Mouse (Mus musculus): ENCODE measurements around the gene Exoc7. TPM values are rescaled to one million over a fixed set of nuclear protein-coding genes. Genes with fewer than 3 reads are reported as not detected.

The Exoc7 gene
- total and polyA plus RNA-seq, 2 experiments from 2014 or later: 37.6 to 48.7 TPM

GRCm38 (mm10) chr11:116245616-116246015, 61.4 kb downstream of the Exoc7 start:
- TF ChIP-seq EP300 (IDR thresholded peaks at IDR 0.05; ENCODE audit: low read depth) (no peak), CTCF (IDR thresholded peaks at IDR 0.05; ENCODE audit: low read depth) (no peak)
- Histone ChIP-seq H3K4me1 (ENCODE audit: control insufficient read depth, insufficient read depth) (no peaks in the 10 kb centered on the region), H3K9me3 (replicated peaks; ENCODE audit: control insufficient read depth, low read length) (no peaks in the 10 kb centered on the region), H3K27me3 (ENCODE audit: control insufficient read depth, insufficient read depth, low read length) (no peaks in the 10 kb centered on the region), H3K4me2 (ENCODE audit: low read depth, low read length) (no peak overlapping the region), H3K9ac (replicated peaks; ENCODE audit: low read depth, low read length) (no peak overlapping the region), H3K36me3 (replicated peaks; ENCODE audit: control insufficient read depth, insufficient read depth, low read length) (peaks cover 73% of the 10 kb centered on the region), H3K27ac (ENCODE audit: low read depth) (no peak overlapping the region), H3K4me3 (ENCODE audit: low read depth, low read length) (no peak overlapping the region)
- 82% methylated on average over 6 of the region's 6 CpGs for WGBS
- DNase-seq (ENCODE audit: low spot score) (no peak), ATAC-seq (ENCODE audit: insufficient read depth, low read depth) (no peak)

- Histone ChIP-seq H3K4me2 (ENCODE audit: low read depth, low read length) (no peak overlapping the region), H3K4me3 (ENCODE audit: low read depth, low read length) (no peak overlapping the region), H3K36me3 (replicated peaks; ENCODE audit: control insufficient read depth, insufficient read depth, low read length) (peaks cover 62% of the 10 kb centered on the region), H3K27ac (ENCODE audit: low read depth) (no peak overlapping the region), H3K4me1 (ENCODE audit: control insufficient read depth, insufficient read depth) (no peaks in the 10 kb centered on the region), H3K9me3 (replicated peaks; ENCODE audit: control insufficient read depth, low read length) (no peaks in the 10 kb centered on the region), H3K9ac (replicated peaks; ENCODE audit: low read depth, low read length) (no peak overlapping the region), H3K27me3 (ENCODE audit: control insufficient read depth, insufficient read depth, low read length) (no peaks in the 10 kb centered on the region)
- TF ChIP-seq CTCF (IDR thresholded peaks at IDR 0.05; ENCODE audit: low read depth) (no peak), EP300 (IDR thresholded peaks at IDR 0.05; ENCODE audit: low read depth) (no peak)
- ATAC-seq (ENCODE audit: insufficient read depth, low read depth): no peak
- no peak for DNase-seq (ENCODE audit: low spot score)
- WGBS: 71% methylated on average over 8 of the region's 8 CpGs
Measured at GRCm38 (mm10) chr11:116244580-116244979, 62.5 kb downstream of the Exoc7 start.

DNA sequence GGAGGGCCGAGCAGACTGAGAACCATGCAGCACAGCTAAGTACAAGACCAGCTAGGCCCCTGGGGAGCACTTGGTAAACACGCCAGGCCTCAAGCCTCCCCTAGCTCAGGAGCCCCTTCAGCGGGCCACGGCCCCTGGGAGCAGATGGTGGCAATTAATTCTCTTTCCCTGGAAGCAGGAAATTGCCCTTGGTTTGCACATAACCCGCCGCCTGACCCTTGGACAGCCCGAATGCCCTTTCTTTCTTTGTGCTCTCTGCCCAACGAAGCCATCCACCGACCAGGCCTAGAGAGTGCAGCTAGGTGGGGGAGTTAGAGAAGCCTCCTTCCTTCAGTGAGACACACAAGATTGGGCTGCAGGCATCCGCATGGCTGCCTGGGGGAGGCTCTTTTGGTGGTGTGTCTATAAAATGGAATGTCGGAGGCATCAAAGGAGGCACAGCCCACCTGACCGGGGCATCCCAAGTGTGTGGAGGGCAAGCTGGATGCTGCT, 65.2 kb downstream of the Exoc7 start:
- Histone ChIP-seq H3K27ac (ENCODE audit: low read depth) (no peak overlapping the region), H3K9ac (replicated peaks; ENCODE audit: low read depth, low read length) (no peak overlapping the region), H3K4me2 (ENCODE audit: low read depth, low read length) (no peak overlapping the region), H3K4me1 (ENCODE audit: control insufficient read depth, insufficient read depth) (no peaks in the 10 kb centered on the region), H3K9me3 (replicated peaks; ENCODE audit: control insufficient read depth, low read length) (no peaks in the 10 kb centered on the region), H3K4me3 (ENCODE audit: low read depth, low read length) (no peak overlapping the region), H3K27me3 (ENCODE audit: control insufficient read depth, insufficient read depth, low read length) (peaks cover 10% of the 10 kb centered on the region), H3K36me3 (replicated peaks; ENCODE audit: control insufficient read depth, insufficient read depth, low read length) (peaks cover 34% of the 10 kb centered on the region)
- DNase-seq (ENCODE audit: low spot score): no peak
- ATAC-seq (ENCODE audit: insufficient read depth, low read depth): no peak
- TF ChIP-seq EP300 (IDR thresholded peaks at IDR 0.05; ENCODE audit: low read depth) (no peak), CTCF (IDR thresholded peaks at IDR 0.05; ENCODE audit: low read depth) (no peak)
- WGBS: 67% methylated on average over 12 of the region's 12 CpGs

- WGBS: 29% methylated on average over 7 of the region's 7 CpGs
- no peaks in the 10 kb centered on the region for H3K4me1 ChIP-seq (ENCODE audit: control insufficient read depth, insufficient read depth)
- peaks cover 14% of the 10 kb centered on the region for H3K36me3 ChIP-seq (replicated peaks; ENCODE audit: control insufficient read depth, insufficient read depth, low read length)
- H3K4me2 ChIP-seq (ENCODE audit: low read depth, low read length): no peak overlapping the region
- no peak overlapping the region for H3K4me3 ChIP-seq (ENCODE audit: low read depth, low read length)
- H3K27ac ChIP-seq (ENCODE audit: low read depth): no peak overlapping the region
- DNase-seq (ENCODE audit: low spot score): no peak
- no peak for TF ChIP-seq CTCF (IDR thresholded peaks at IDR 0.05; ENCODE audit: low read depth)
- no peak for TF ChIP-seq EP300 (IDR thresholded peaks at IDR 0.05; ENCODE audit: low read depth)
- no peak overlapping the region for H3K9ac ChIP-seq (replicated peaks; ENCODE audit: low read depth, low read length)
- ATAC-seq (ENCODE audit: insufficient read depth, low read depth): no peak
- H3K27me3 ChIP-seq (ENCODE audit: control insufficient read depth, insufficient read depth, low read length): peaks cover 17% of the 10 kb centered on the region
- H3K9me3 ChIP-seq (replicated peaks; ENCODE audit: control insufficient read depth, low read length): no peaks in the 10 kb centered on the region
Measured at GRCm38 (mm10) chr11:116239797-116240196, 67.2 kb downstream of the Exoc7 start.

Other genes starting within 250 kb of the Exoc7 start
- 0.27 and 2.7 TPM in 2 replicates for gene Unc13d, start 229.3 kb downstream of the Exoc7 start, total RNA-seq (2014; rRNA removed; ENCODE audit: low replicate concordance)
- gene Unc13d, start 229.3 kb downstream of the Exoc7 start, polyA plus RNA-seq (2015; fragmentation: Nextera tagmentation; extraction: Ambion mirVana): 0.42 and 0.47 TPM in 2 replicates
- gene Wbp2, start 220.2 kb downstream of the Exoc7 start, total RNA-seq (2014; rRNA removed; ENCODE audit: low replicate concordance): 113 and 120 TPM in 2 replicates
- gene Wbp2, start 220.2 kb downstream of the Exoc7 start, polyA plus RNA-seq (2015; fragmentation: Nextera tagmentation; extraction: Ambion mirVana): 106 and 117 TPM in 2 replicates
- gene Trim47, start 180.0 kb downstream of the Exoc7 start, total RNA-seq (2014; rRNA removed; ENCODE audit: low replicate concordance): 89.0 and 104 TPM in 2 replicates
- 42.8 and 43.9 TPM in 2 replicates for gene Trim47, start 180.0 kb downstream of the Exoc7 start, polyA plus RNA-seq (2015; fragmentation: Nextera tagmentation; extraction: Ambion mirVana)
- gene Trim65, start 176.1 kb downstream of the Exoc7 start, total RNA-seq (2014; rRNA removed; ENCODE audit: low replicate concordance): 5.9 and 15.0 TPM in 2 replicates
- 2.7 TPM in 2 replicates for gene Trim65, start 176.1 kb downstream of the Exoc7 start, polyA plus RNA-seq (2015; fragmentation: Nextera tagmentation; extraction: Ambion mirVana)
- gene Mrpl38, start 168.4 kb downstream of the Exoc7 start, total RNA-seq (2014; rRNA removed; ENCODE audit: low replicate concordance): 114 and 153 TPM in 2 replicates
- gene Mrpl38, start 168.4 kb downstream of the Exoc7 start, polyA plus RNA-seq (2015; fragmentation: Nextera tagmentation; extraction: Ambion mirVana): 79.1 and 80.8 TPM in 2 replicates
- gene Fbf1, start 139.1 kb downstream of the Exoc7 start, total RNA-seq (2014; rRNA removed; ENCODE audit: low replicate concordance): 20.4 and 22.8 TPM in 2 replicates
- 8.2 and 8.5 TPM in 2 replicates for gene Fbf1, start 139.1 kb downstream of the Exoc7 start, polyA plus RNA-seq (2015; fragmentation: Nextera tagmentation; extraction: Ambion mirVana)
- 58.4 and 63.6 TPM in 2 replicates for gene Ten1, start 108.4 kb downstream of the Exoc7 start, total RNA-seq (2014; rRNA removed; ENCODE audit: low replicate concordance)
- 64.0 and 68.2 TPM in 2 replicates for gene Ten1, start 108.4 kb downstream of the Exoc7 start, polyA plus RNA-seq (2015; fragmentation: Nextera tagmentation; extraction: Ambion mirVana)
- 64.9 and 65.8 TPM in 2 replicates for gene Acox1, start 108.2 kb downstream of the Exoc7 start, total RNA-seq (2014; rRNA removed; ENCODE audit: low replicate concordance)
- 43.0 and 46.7 TPM in 2 replicates for gene Acox1, start 108.2 kb downstream of the Exoc7 start, polyA plus RNA-seq (2015; fragmentation: Nextera tagmentation; extraction: Ambion mirVana)
- 2.1 and 3.4 TPM in 2 replicates for gene Evpl, start 69.2 kb downstream of the Exoc7 start, total RNA-seq (2014; rRNA removed; ENCODE audit: low replicate concordance)
- gene Evpl, start 69.2 kb downstream of the Exoc7 start, polyA plus RNA-seq (2015; fragmentation: Nextera tagmentation; extraction: Ambion mirVana): 0.45 TPM in 2 replicates
- gene Srp68, start 33.0 kb downstream of the Exoc7 start, total RNA-seq (2014; rRNA removed; ENCODE audit: low replicate concordance): 28.1 and 33.6 TPM in 2 replicates
- gene Srp68, start 33.0 kb downstream of the Exoc7 start, polyA plus RNA-seq (2015; fragmentation: Nextera tagmentation; extraction: Ambion mirVana): 47.8 and 48.2 TPM in 2 replicates
- gene Galr2, start 26.3 kb downstream of the Exoc7 start, total RNA-seq (2014; rRNA removed; ENCODE audit: low replicate concordance): not detected in 2 replicates
- gene Galr2, start 26.3 kb downstream of the Exoc7 start, polyA plus RNA-seq (2015; fragmentation: Nextera tagmentation; extraction: Ambion mirVana): 0.05 TPM in 2 replicates
- 2.7 TPM in 1 of 2 replicates, not detected in the other for gene Foxj1, start 28.2 kb upstream of the Exoc7 start, total RNA-seq (2014; rRNA removed; ENCODE audit: low replicate concordance)
- 0.04 and 1.0 TPM in 2 replicates for gene Foxj1, start 28.2 kb upstream of the Exoc7 start, polyA plus RNA-seq (2015; fragmentation: Nextera tagmentation; extraction: Ambion mirVana)
- gene Rnf157, start 105.8 kb upstream of the Exoc7 start, total RNA-seq (2014; rRNA removed; ENCODE audit: low replicate concordance): 10.8 and 11.4 TPM in 2 replicates
- gene Rnf157, start 105.8 kb upstream of the Exoc7 start, polyA plus RNA-seq (2015; fragmentation: Nextera tagmentation; extraction: Ambion mirVana): 2.2 and 3.5 TPM in 2 replicates
- gene Ubald2, start 126.9 kb upstream of the Exoc7 start, total RNA-seq (2014; rRNA removed; ENCODE audit: low replicate concordance): 48.3 and 161 TPM in 2 replicates
- 32.3 and 41.9 TPM in 2 replicates for gene Ubald2, start 126.9 kb upstream of the Exoc7 start, polyA plus RNA-seq (2015; fragmentation: Nextera tagmentation; extraction: Ambion mirVana)
- 0.23 TPM in 1 of 2 replicates, not detected in the other for gene Qrich2, start 159.0 kb upstream of the Exoc7 start, total RNA-seq (2014; rRNA removed; ENCODE audit: low replicate concordance)
- gene Qrich2, start 159.0 kb upstream of the Exoc7 start, polyA plus RNA-seq (2015; fragmentation: Nextera tagmentation; extraction: Ambion mirVana): not detected in 2 replicates
- 43.3 and 46.6 TPM in 2 replicates for gene Prpsap1, start 187.0 kb upstream of the Exoc7 start, total RNA-seq (2014; rRNA removed; ENCODE audit: low replicate concordance)
- 59.2 and 62.2 TPM in 2 replicates for gene Prpsap1, start 187.0 kb upstream of the Exoc7 start, polyA plus RNA-seq (2015; fragmentation: Nextera tagmentation; extraction: Ambion mirVana)
- gene Sphk1, start 223.7 kb upstream of the Exoc7 start, total RNA-seq (2014; rRNA removed; ENCODE audit: low replicate concordance): 1.9 and 3.1 TPM in 2 replicates
- 2.0 TPM in 2 replicates for gene Sphk1, start 223.7 kb upstream of the Exoc7 start, polyA plus RNA-seq (2015; fragmentation: Nextera tagmentation; extraction: Ambion mirVana)

Measured in heart, postnatal 0 days (tissue).